Mouse (Mus musculus): ENCODE measurements at regions not wholly inside any gene's neighbourhood (a gene's known extent, or its start where the extent isn't known, plus 50 kb on each side); places are given as distances from the start of the nearest gene placed in this dataset.

- H3K27ac ChIP-seq (ENCODE audit: control insufficient read depth, insufficient read depth, low read length) = no peak overlapping the region
- peaks cover 19% of the 10 kb centered on the region for H3K4me1 ChIP-seq (replicated peaks; ENCODE audit: control insufficient read depth, insufficient read depth, low read length)
- no peaks in the 10 kb centered on the region for H3K36me3 ChIP-seq (ENCODE audit: control insufficient read depth, insufficient read depth, low read length)
These were observed 68.1 kb upstream of the Serp2 start for GRCm38 (mm10) chr14:76624626-76625378.

GRCm38 (mm10) chr14:76623371-76623988 lies 66.8 kb upstream of the Serp2 start:
- Histone ChIP-seq H3K4me1 (replicated peaks; ENCODE audit: control insufficient read depth, insufficient read depth, low read length) (peaks cover 19% of the 10 kb centered on the region), H3K27ac (ENCODE audit: control insufficient read depth, insufficient read depth, low read length) (no peak overlapping the region), H3K27me3 (ENCODE audit: control insufficient read depth, insufficient read depth, low read length) (no peaks in the 10 kb centered on the region), H3K36me3 (ENCODE audit: control insufficient read depth, insufficient read depth, low read length) (no peaks in the 10 kb centered on the region), H3K4me3 (ENCODE audit: control insufficient read depth, insufficient read depth, low read length) (peak overlapping the region; percentile 10)
- TF ChIP-seq POLR2A (IDR thresholded peaks at IDR 0.05; ENCODE audit: control insufficient read depth, extremely low read depth, insufficient read depth, low read length, poor library complexity) = no peak
- no peak for TF ChIP-seq CTCF (IDR thresholded peaks at IDR 0.05; ENCODE audit: borderline replicate concordance, control insufficient read depth, extremely low read depth, insufficient read depth, low read length, poor library complexity)
- no peak for DNase-seq
- WGBS = 23% methylated on average over 10 of the region's 10 CpGs

More at GRCm38 (mm10) chr14:76624626-76625378, 68.1 kb upstream of the Serp2 start:
- no peak for DNase-seq
- Histone ChIP-seq H3K27me3 (ENCODE audit: control insufficient read depth, insufficient read depth, low read length) (no peaks in the 10 kb centered on the region), H3K4me3 (ENCODE audit: control insufficient read depth, insufficient read depth, low read length) (no peak overlapping the region)
- no peak for TF ChIP-seq POLR2A (IDR thresholded peaks at IDR 0.05; ENCODE audit: control insufficient read depth, extremely low read depth, insufficient read depth, low read length, poor library complexity)
- no peak for TF ChIP-seq CTCF (IDR thresholded peaks at IDR 0.05; ENCODE audit: borderline replicate concordance, control insufficient read depth, extremely low read depth, insufficient read depth, low read length, poor library complexity)
- 96% methylated on average over 7 of the region's 7 CpGs for WGBS

GRCm38 (mm10) chr14:76622634-76623291 lies 66.1 kb upstream of the Serp2 start:
- peaks cover 19% of the 10 kb centered on the region for H3K4me1 ChIP-seq (replicated peaks; ENCODE audit: control insufficient read depth, insufficient read depth, low read length)

GRCm38 (mm10) chr14:76619038-76619409 lies 62.3 kb upstream of the Serp2 start:
- H3K27me3 ChIP-seq (ENCODE audit: control insufficient read depth, insufficient read depth, low read length) = no peaks in the 10 kb centered on the region
- no peak for DNase-seq
- no peaks in the 10 kb centered on the region for H3K36me3 ChIP-seq (ENCODE audit: control insufficient read depth, insufficient read depth, low read length)
- H3K4me3 ChIP-seq (ENCODE audit: control insufficient read depth, insufficient read depth, low read length) = no peak overlapping the region
- no peak overlapping the region for H3K27ac ChIP-seq (ENCODE audit: control insufficient read depth, insufficient read depth, low read length)
- H3K4me1 ChIP-seq (replicated peaks; ENCODE audit: control insufficient read depth, insufficient read depth, low read length) = peaks cover 16% of the 10 kb centered on the region
- 62% methylated on average over 7 of the region's 7 CpGs for WGBS
- TF ChIP-seq CTCF (IDR thresholded peaks at IDR 0.05; ENCODE audit: borderline replicate concordance, control insufficient read depth, extremely low read depth, insufficient read depth, low read length, poor library complexity) = no peak
- no peak for TF ChIP-seq POLR2A (IDR thresholded peaks at IDR 0.05; ENCODE audit: control insufficient read depth, extremely low read depth, insufficient read depth, low read length, poor library complexity)

More at GRCm38 (mm10) chr14:76622634-76623291, 66.1 kb upstream of the Serp2 start:
- WGBS = 39% methylated on average over 11 of the region's 11 CpGs
- no peak for TF ChIP-seq POLR2A (IDR thresholded peaks at IDR 0.05; ENCODE audit: control insufficient read depth, extremely low read depth, insufficient read depth, low read length, poor library complexity)
- no peak for TF ChIP-seq CTCF (IDR thresholded peaks at IDR 0.05; ENCODE audit: borderline replicate concordance, control insufficient read depth, extremely low read depth, insufficient read depth, low read length, poor library complexity)
- no peak overlapping the region for H3K4me3 ChIP-seq (ENCODE audit: control insufficient read depth, insufficient read depth, low read length)
- no peaks in the 10 kb centered on the region for H3K36me3 ChIP-seq (ENCODE audit: control insufficient read depth, insufficient read depth, low read length)
- DNase-seq = no peak
- H3K27me3 ChIP-seq (ENCODE audit: control insufficient read depth, insufficient read depth, low read length) = no peaks in the 10 kb centered on the region
- no peak overlapping the region for H3K27ac ChIP-seq (ENCODE audit: control insufficient read depth, insufficient read depth, low read length)

GRCm38 (mm10) chr14:76618331-76619037 lies 61.8 kb upstream of the Serp2 start:
- WGBS = 66% methylated on average over 14 of the region's 14 CpGs
- no peak overlapping the region for H3K27ac ChIP-seq (ENCODE audit: control insufficient read depth, insufficient read depth, low read length)
- H3K27me3 ChIP-seq (ENCODE audit: control insufficient read depth, insufficient read depth, low read length) = no peaks in the 10 kb centered on the region
- no peak for TF ChIP-seq POLR2A (IDR thresholded peaks at IDR 0.05; ENCODE audit: control insufficient read depth, extremely low read depth, insufficient read depth, low read length, poor library complexity)
- no peak for TF ChIP-seq CTCF (IDR thresholded peaks at IDR 0.05; ENCODE audit: borderline replicate concordance, control insufficient read depth, extremely low read depth, insufficient read depth, low read length, poor library complexity)
- H3K4me1 ChIP-seq (replicated peaks; ENCODE audit: control insufficient read depth, insufficient read depth, low read length) = peaks cover 10% of the 10 kb centered on the region
- no peaks in the 10 kb centered on the region for H3K36me3 ChIP-seq (ENCODE audit: control insufficient read depth, insufficient read depth, low read length)
- DNase-seq = no peak
- no peak overlapping the region for H3K4me3 ChIP-seq (ENCODE audit: control insufficient read depth, insufficient read depth, low read length)

GRCm38 (mm10) chr14:76617889-76618288 lies 61.2 kb upstream of the Serp2 start:
- H3K27ac ChIP-seq (ENCODE audit: control insufficient read depth, insufficient read depth, low read length) = no peak overlapping the region
- TF ChIP-seq POLR2A (IDR thresholded peaks at IDR 0.05; ENCODE audit: control insufficient read depth, extremely low read depth, insufficient read depth, low read length, poor library complexity) (no peak), CTCF (IDR thresholded peaks at IDR 0.05; ENCODE audit: borderline replicate concordance, control insufficient read depth, extremely low read depth, insufficient read depth, low read length, poor library complexity) (no peak)
- H3K4me3 ChIP-seq (ENCODE audit: control insufficient read depth, insufficient read depth, low read length) = no peak overlapping the region
- H3K4me1 ChIP-seq (replicated peaks; ENCODE audit: control insufficient read depth, insufficient read depth, low read length) = peaks cover 5% of the 10 kb centered on the region
- no peaks in the 10 kb centered on the region for H3K36me3 ChIP-seq (ENCODE audit: control insufficient read depth, insufficient read depth, low read length)
- no peak for DNase-seq
- H3K27me3 ChIP-seq (ENCODE audit: control insufficient read depth, insufficient read depth, low read length) = no peaks in the 10 kb centered on the region
- WGBS = 93% methylated on average over 1 of the region's 1 CpGs

Measured in thymus, adult 2 months (tissue).